Mouse (Mus musculus): ENCODE measurements around the gene Psmc3.

- TF ChIP-seq CTCF (IDR thresholded peaks at IDR 0.05; ENCODE audit: low read depth, low read length) = no peak
- no peak for TF ChIP-seq POLR2A (IDR thresholded peaks at IDR 0.05; ENCODE audit: extremely low read depth, insufficient read depth, low read length)
These were observed 54.3 kb downstream of the Psmc3 start for GRCm38 (mm10) chr2:91108156-91108555.

All from liver, adult 2 months (tissue).